Mouse (Mus musculus): ENCODE measurements around the gene Tox2. TPM values are rescaled to one million over a fixed set of nuclear protein-coding genes. Genes with fewer than 3 reads are reported as not detected.

Gene Tox2
- polyA plus RNA-seq, 1 experiment from 2014 or later, result 16.5 TPM

DNA sequence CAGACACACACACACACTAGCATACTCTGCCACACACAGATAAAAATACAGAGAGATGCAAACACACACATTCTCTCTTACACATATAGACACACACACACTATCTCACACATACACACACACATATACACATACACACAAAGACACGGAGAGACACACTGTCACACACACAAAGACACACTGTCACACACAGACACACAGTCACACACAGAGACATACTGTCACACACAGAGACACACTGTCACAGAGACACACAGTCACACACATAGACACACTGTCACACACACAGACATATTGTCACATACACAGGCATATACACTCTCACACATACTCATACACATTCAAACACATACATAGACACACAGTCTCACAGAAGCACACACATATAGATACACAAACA lies 169.7 kb downstream of the Tox2 start:
- Histone ChIP-seq H3K36me3 (ENCODE audit: control insufficient read depth, insufficient read depth, low read length) (no peaks in the 10 kb centered on the region), H3K27me3 (replicated peaks; ENCODE audit: control insufficient read depth, insufficient read depth, low read length) (peaks cover 19% of the 10 kb centered on the region), H3K9ac (ENCODE audit: low read length) (no peak overlapping the region), H3K4me2 (ENCODE audit: low read length) (no peak overlapping the region), H3K4me1 (ENCODE audit: control insufficient read depth, insufficient read depth, low read length) (no peaks in the 10 kb centered on the region), H3K9me3 (replicated peaks; ENCODE audit: control insufficient read depth, low read length) (no peaks in the 10 kb centered on the region), H3K4me3 (ENCODE audit: low read depth, low read length) (no peak overlapping the region), H3K27ac (ENCODE audit: low read depth, low read length) (no peak overlapping the region)
- WGBS, result 91% methylated on average over 1 of the region's 1 CpGs
- DNase-seq (ENCODE audit: low spot score) (no peak), ATAC-seq (no peak)

Other genes starting within 250 kb of the Tox2 start
- not detected in 2 replicates for gene Sgk2, start 215.8 kb upstream of the Tox2 start, polyA plus RNA-seq (2014; fragmentation: Nextera tagmentation; extraction: Ambion mirVana)
- gene Ift52, start 185.8 kb upstream of the Tox2 start, polyA plus RNA-seq (2014; fragmentation: Nextera tagmentation; extraction: Ambion mirVana), result 39.9 and 42.6 TPM in 2 replicates
- 8.4 and 10.5 TPM in 2 replicates for gene Mybl2, start 148.4 kb upstream of the Tox2 start, polyA plus RNA-seq (2014; fragmentation: Nextera tagmentation; extraction: Ambion mirVana)
- gene Gtsf1l, start 115.3 kb upstream of the Tox2 start, polyA plus RNA-seq (2014; fragmentation: Nextera tagmentation; extraction: Ambion mirVana), result 0.22 TPM in 1 of 2 replicates, not detected in the other
- gene Jph2, start 194.9 kb downstream of the Tox2 start, polyA plus RNA-seq (2014; fragmentation: Nextera tagmentation; extraction: Ambion mirVana), result 0.08 and 0.15 TPM in 2 replicates
- 83.6 and 90.3 TPM in 2 replicates for gene Oser1, start 221.6 kb downstream of the Tox2 start, polyA plus RNA-seq (2014; fragmentation: Nextera tagmentation; extraction: Ambion mirVana)
- 107 and 113 TPM in 2 replicates for gene Gdap1l1, start 235.4 kb downstream of the Tox2 start, polyA plus RNA-seq (2014; fragmentation: Nextera tagmentation; extraction: Ambion mirVana)